In genomic region chr2:25290816-25291130, GRCm38 (mm10) we compare ENCODE assay signal across 9 mouse cellular contexts. TPM values are rescaled to one million over a fixed set of nuclear protein-coding genes. Genes with fewer than 3 reads are reported as not detected.
DNase-seq lines count a peak whose midpoint lies in the region; ATAC-seq and TF ChIP-seq lines count a peak whose summit lies in the region.
"Had no signal": no experiment of that assay in that cellular context is flagged by ENCODE, and none has a peak within 500 bp of the region (broad histone marks: within the 10 kb centered on the region; RNA-seq: fewer than 3 reads in every experiment).

No protein-coding gene starts in this region.

- H3K36me3 ChIP-seq in lung, embryonic 14.5 days (ENCODE audit: insufficient read depth): peaks cover 6% of the 10 kb centered on the region
- H3K36me3 ChIP-seq in embryonic facial prominence, embryonic 14.5 days (ENCODE audit: control insufficient read depth, insufficient read depth, low read length): peaks cover 7% of the 10 kb centered on the region
- H3K36me3 ChIP-seq in intestine, embryonic 15.5 days: no peaks in the 10 kb centered on the region
- peaks cover 10% of the 10 kb centered on the region; the same call in 1 of the 2 replicates for H3K36me3 ChIP-seq in midbrain, embryonic 15.5 days (replicated peaks)
- H3K36me3 ChIP-seq in thymus, adult 2 months (ENCODE audit: control insufficient read depth, insufficient read depth, low read length): no peaks in the 10 kb centered on the region

- TF ChIP-seq POLR2A in thymus, adult 2 months (IDR thresholded peaks at IDR 0.05; ENCODE audit: control insufficient read depth, extremely low read depth, insufficient read depth, low read length, poor library complexity): no peak

- peak overlapping the region; percentile 19; the same call in 1 of the 2 replicates for H3K4me2 ChIP-seq in lung, embryonic 14.5 days
- peak overlapping the region; percentile 47 for H3K4me2 ChIP-seq in embryonic facial prominence, embryonic 14.5 days (ENCODE audit: low read depth, low read length)
- peak overlapping the region; percentile 68 for H3K4me2 ChIP-seq in intestine, embryonic 15.5 days (replicated peaks)
- peak overlapping the region; percentile 53 for H3K4me2 ChIP-seq in midbrain, embryonic 15.5 days

- ATAC-seq in lung, embryonic 14.5 days (ENCODE audit: insufficient read depth): no peak
- ATAC-seq in embryonic facial prominence, embryonic 14.5 days (ENCODE audit: low read depth): no peak
- ATAC-seq in intestine, embryonic 15.5 days: no peak
- no peak for ATAC-seq in midbrain, embryonic 15.5 days (replicated peaks)

- 0% methylated on average over 18 of the region's 18 CpGs for WGBS in lung, embryonic 14.5 days
- under 1% methylated on average over 17 of the region's 18 CpGs for WGBS in embryonic facial prominence, embryonic 14.5 days
- 2% methylated on average over 18 of the region's 18 CpGs for WGBS in intestine, embryonic 15.5 days
- under 1% methylated on average over 18 of the region's 18 CpGs for WGBS in midbrain, embryonic 15.5 days
- 5% methylated on average over 18 of the region's 18 CpGs for WGBS in thymus, adult 2 months

- no peak overlapping the region; the same call in 1 of the 2 replicates for H3K4me3 ChIP-seq in lung, embryonic 14.5 days (ENCODE audit: low read depth, low read length)
- peak overlapping the region; percentile 27 for H3K4me3 ChIP-seq in embryonic facial prominence, embryonic 14.5 days (ENCODE audit: low read depth, low read length)
- H3K4me3 ChIP-seq in intestine, embryonic 15.5 days (replicated peaks): peak overlapping the region; percentile 16
- peak overlapping the region; percentile 27 for H3K4me3 ChIP-seq in midbrain, embryonic 15.5 days
- no peak overlapping the region for H3K4me3 ChIP-seq in thymus, adult 2 months (ENCODE audit: control insufficient read depth, insufficient read depth, low read length)

- no peak for DNase-seq in lung, embryonic 14.5 days
- DNase-seq in lung, postnatal 25 days (ENCODE audit: low spot score): no peak
- DNase-seq in embryonic facial prominence, embryonic 14.5 days (ENCODE audit: low spot score): no peak
- DNase-seq in thymus, adult 2 months: no peak
- DNase-seq in gastrocnemius, postnatal 10 days: no peak
- no peak for DNase-seq in ovary, adult 18-20 months (ENCODE audit: low spot score)

- H3K27me3 ChIP-seq in lung, embryonic 14.5 days (ENCODE audit: insufficient read depth, low read length): peaks cover 58% of the 10 kb centered on the region
- H3K27me3 ChIP-seq in embryonic facial prominence, embryonic 14.5 days (replicated peaks; ENCODE audit: control insufficient read depth, insufficient read depth, low read length): peaks cover 67% of the 10 kb centered on the region
- H3K27me3 ChIP-seq in intestine, embryonic 15.5 days (replicated peaks): peaks cover 76% of the 10 kb centered on the region
- peaks cover 79% of the 10 kb centered on the region for H3K27me3 ChIP-seq in midbrain, embryonic 15.5 days (replicated peaks)
- H3K27me3 ChIP-seq in thymus, adult 2 months (ENCODE audit: control insufficient read depth, insufficient read depth, low read length): peaks cover 17% of the 10 kb centered on the region

- H3K9me3 ChIP-seq in lung, embryonic 14.5 days (ENCODE audit: low read depth, low read length): no peaks in the 10 kb centered on the region
- H3K9me3 ChIP-seq in embryonic facial prominence, embryonic 14.5 days (ENCODE audit: control insufficient read depth, low read length): no peaks in the 10 kb centered on the region
- H3K9me3 ChIP-seq in intestine, embryonic 15.5 days: no peaks in the 10 kb centered on the region
- no peaks in the 10 kb centered on the region for H3K9me3 ChIP-seq in midbrain, embryonic 15.5 days

- TF ChIP-seq CTCF in lung, embryonic 14.5 days (IDR thresholded peaks at IDR 0.05; ENCODE audit: low read depth): no peak
- no peak for TF ChIP-seq CTCF in thymus, adult 2 months (IDR thresholded peaks at IDR 0.05; ENCODE audit: borderline replicate concordance, control insufficient read depth, extremely low read depth, insufficient read depth, low read length, poor library complexity)

- H3K4me1 ChIP-seq in lung, embryonic 14.5 days (ENCODE audit: insufficient read depth): 0 out of 2 replicates have a peak, but pooled peaks cover 2% of the 10 kb centered on the region
- H3K4me1 ChIP-seq in embryonic facial prominence, embryonic 14.5 days (ENCODE audit: control insufficient read depth, insufficient read depth, low read length): 0 out of 2 replicates have a peak, but pooled peaks cover 4% of the 10 kb centered on the region
- peaks cover 22% of the 10 kb centered on the region for H3K4me1 ChIP-seq in intestine, embryonic 15.5 days (replicated peaks)
- peaks cover 35% of the 10 kb centered on the region for H3K4me1 ChIP-seq in midbrain, embryonic 15.5 days
- no peaks in the 10 kb centered on the region for H3K4me1 ChIP-seq in thymus, adult 2 months (replicated peaks; ENCODE audit: control insufficient read depth, insufficient read depth, low read length)

- H3K9ac ChIP-seq in lung, embryonic 14.5 days: no peak overlapping the region
- H3K9ac ChIP-seq in embryonic facial prominence, embryonic 14.5 days (ENCODE audit: low read depth, low read length): no peak overlapping the region
- H3K9ac ChIP-seq in intestine, embryonic 15.5 days: no peak overlapping the region
- peak overlapping the region; percentile 16; the same call in 1 of the 2 replicates for H3K9ac ChIP-seq in midbrain, embryonic 15.5 days

- H3K27ac ChIP-seq in lung, embryonic 14.5 days (ENCODE audit: low read depth): no peak overlapping the region
- H3K27ac ChIP-seq in embryonic facial prominence, embryonic 14.5 days (replicated peaks; ENCODE audit: low read depth, low read length): no peak overlapping the region
- no peak overlapping the region for H3K27ac ChIP-seq in intestine, embryonic 15.5 days
- no peak overlapping the region for H3K27ac ChIP-seq in midbrain, embryonic 15.5 days
- H3K27ac ChIP-seq in thymus, adult 2 months (ENCODE audit: control insufficient read depth, insufficient read depth, low read length): no peak overlapping the region

RNA-seq across cellular contexts. Expression of gene Lrrc26, which starts 1.1 kb away (rescaled TPM):
- 0.46 and 0.89 TPM in 2 replicates for polyA plus RNA-seq in lung, embryonic 14.5 days (2014; fragmentation: Nextera tagmentation; extraction: Ambion mirVana)
- 2.3 and 5.1 TPM in 2 replicates for polyA plus RNA-seq in embryonic facial prominence, embryonic 14.5 days (2014; fragmentation: Nextera tagmentation; extraction: Ambion mirVana)
- 0.43 and 1.8 TPM in 2 replicates for polyA plus RNA-seq in intestine, embryonic 15.5 days (2015; fragmentation: Nextera tagmentation; extraction: Ambion mirVana)
- 0.14 and 0.23 TPM in 2 replicates for polyA plus RNA-seq in midbrain, embryonic 15.5 days (2015; fragmentation: Nextera tagmentation; extraction: Ambion mirVana)
- polyA plus RNA-seq in thymus, adult 2 months (2012; rRNA removed): 1.0 and 1.6 TPM in 2 replicates
- total RNA-seq in gastrocnemius, postnatal 10 days (2021): under 1 TPM in 1 of 2 experiments, not detected in 1; 0.26 TPM
- total RNA-seq: layer of hippocampus, postnatal 25 days had no signal

RNA-seq across cellular contexts. Expression of gene Tmem210, which starts 2.8 kb away (rescaled TPM):
- not detected in 2 replicates for polyA plus RNA-seq in lung, embryonic 14.5 days (2014; fragmentation: Nextera tagmentation; extraction: Ambion mirVana)
- not detected in 2 replicates for polyA plus RNA-seq in embryonic facial prominence, embryonic 14.5 days (2014; fragmentation: Nextera tagmentation; extraction: Ambion mirVana)
- polyA plus RNA-seq in intestine, embryonic 15.5 days (2015; fragmentation: Nextera tagmentation; extraction: Ambion mirVana): not detected in 2 replicates
- not detected in 2 replicates for polyA plus RNA-seq in midbrain, embryonic 15.5 days (2015; fragmentation: Nextera tagmentation; extraction: Ambion mirVana)
- polyA plus RNA-seq in thymus, adult 2 months (2012; rRNA removed): 0.35 TPM in 1 of 2 replicates, not detected in the other
- not detected for total RNA-seq in gastrocnemius, postnatal 10 days (2021)
- total RNA-seq: layer of hippocampus, postnatal 25 days had no signal

RNA-seq across cellular contexts. Expression of gene Anapc2, which starts 18.5 kb away (rescaled TPM):
- polyA plus RNA-seq in lung, embryonic 14.5 days (2014; fragmentation: Nextera tagmentation; extraction: Ambion mirVana): 109 and 119 TPM in 2 replicates
- polyA plus RNA-seq in embryonic facial prominence, embryonic 14.5 days (2014; fragmentation: Nextera tagmentation; extraction: Ambion mirVana): 104 and 113 TPM in 2 replicates
- 95.8 and 103 TPM in 2 replicates for polyA plus RNA-seq in intestine, embryonic 15.5 days (2015; fragmentation: Nextera tagmentation; extraction: Ambion mirVana)
- 153 and 157 TPM in 2 replicates for polyA plus RNA-seq in midbrain, embryonic 15.5 days (2015; fragmentation: Nextera tagmentation; extraction: Ambion mirVana)
- polyA plus RNA-seq in thymus, adult 2 months (2012; rRNA removed): 141 and 144 TPM in 2 replicates
- 10 to 100 TPM; 35.2 to 52.2 TPM for total RNA-seq in gastrocnemius, postnatal 10 days (2021)

RNA-seq across cellular contexts. Expression of gene Ssna1, which starts 18.5 kb away (rescaled TPM):
- polyA plus RNA-seq in lung, embryonic 14.5 days (2014; fragmentation: Nextera tagmentation; extraction: Ambion mirVana): 217 and 229 TPM in 2 replicates
- 227 and 240 TPM in 2 replicates for polyA plus RNA-seq in embryonic facial prominence, embryonic 14.5 days (2014; fragmentation: Nextera tagmentation; extraction: Ambion mirVana)
- 200 and 212 TPM in 2 replicates for polyA plus RNA-seq in intestine, embryonic 15.5 days (2015; fragmentation: Nextera tagmentation; extraction: Ambion mirVana)
- polyA plus RNA-seq in midbrain, embryonic 15.5 days (2015; fragmentation: Nextera tagmentation; extraction: Ambion mirVana): 186 and 197 TPM in 2 replicates
- polyA plus RNA-seq in thymus, adult 2 months (2012; rRNA removed): 164 and 182 TPM in 2 replicates
- total RNA-seq in gastrocnemius, postnatal 10 days (2021): 10 to 100 TPM; 39.5 to 40.3 TPM

RNA-seq across cellular contexts. Expression of gene Grin1, which starts 28.2 kb away (rescaled TPM):
- polyA plus RNA-seq in lung, embryonic 14.5 days (2014; fragmentation: Nextera tagmentation; extraction: Ambion mirVana): 0.78 and 0.84 TPM in 2 replicates
- 1.7 and 1.8 TPM in 2 replicates for polyA plus RNA-seq in embryonic facial prominence, embryonic 14.5 days (2014; fragmentation: Nextera tagmentation; extraction: Ambion mirVana)
- polyA plus RNA-seq in intestine, embryonic 15.5 days (2015; fragmentation: Nextera tagmentation; extraction: Ambion mirVana): 1.4 TPM in 2 replicates
- 49.1 and 51.5 TPM in 2 replicates for polyA plus RNA-seq in midbrain, embryonic 15.5 days (2015; fragmentation: Nextera tagmentation; extraction: Ambion mirVana)
- polyA plus RNA-seq in thymus, adult 2 months (2012; rRNA removed): 0.50 TPM in 2 replicates
- under 1 TPM; 0.47 to 0.63 TPM for total RNA-seq in gastrocnemius, postnatal 10 days (2021)

Comparison
In these comparisons a context has a peak if more than half of its experiments do, and no peak if none do; other contexts are left out.
1. H3K4me3 ChIP-seq: peak in embryonic facial prominence, embryonic 14.5 days (single experiment), intestine, embryonic 15.5 days (single experiment) and midbrain, embryonic 15.5 days (single experiment); none in lung, embryonic 14.5 days (single experiment) and thymus, adult 2 months (single experiment).
2. Peak in every context shown above with its lines, with median percentiles within 50 percentile points of each other: H3K4me2 ChIP-seq.